Mouse (Mus musculus) CH12.LX (cell line): ENCODE measurements around the gene Cd164l2.

Source experiments
- ETS1 ChIP-seq: conservative IDR thresholded peaks from 2 replicates; pipeline ENCODE4 v1.6.1; 2012; ENCODE audit warnings: low read depth, mild to moderate bottlenecking, inconsistent platforms, low read length, improper control_type of control experiment, moderate library complexity
- GABPA ChIP-seq: IDR thresholded peaks from 2 replicates; pipeline ENCODE4 v1.6.1; 2012; ENCODE audit warnings: low read depth, low read length, improper control_type of control experiment, inconsistent platforms; ENCODE audit not compliant: insufficient replicate concordance

DNA sequence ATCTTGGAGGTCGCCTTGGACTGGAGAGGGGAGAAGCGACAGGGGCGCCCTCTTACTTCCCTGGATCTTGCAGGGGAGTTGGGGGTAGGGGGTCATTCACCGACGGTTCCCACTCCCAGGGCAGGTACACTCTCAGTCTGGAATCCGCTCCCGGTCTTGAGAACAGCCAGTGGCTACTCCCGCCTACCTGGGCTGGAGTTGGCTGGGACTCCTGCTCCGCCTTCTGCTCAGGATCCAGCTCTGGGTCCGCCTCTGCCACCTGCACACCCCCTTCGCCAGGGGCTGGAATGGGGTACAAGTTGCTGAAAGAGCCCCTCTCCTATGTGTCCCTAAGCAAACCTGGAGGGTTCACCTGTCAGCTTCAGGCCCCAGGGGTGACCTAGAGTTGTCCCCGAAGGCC is 45.3 kb downstream of the Cd164l2 start:
- TF ChIP-seq GABPA (no peak), ETS1 (no peak)
